Mouse (Mus musculus) common myeloid progenitor, adult 5-6 weeks (primary cell): ENCODE results near the gene Car9. TPM values are rescaled to one million over a fixed set of nuclear protein-coding genes. Genes with fewer than 3 reads are reported as not detected.

Experiments
- ATAC-seq: replicated peaks from 2 replicates; pipeline ENCODE4 v1.8.0; 2016; ENCODE audit warnings: low read depth, mild to moderate bottlenecking, moderate TSS enrichment, inconsistent platforms; ENCODE audit not compliant: poor library complexity, severe bottlenecking
- total RNA-seq: library from RNA; stranded (forward); fragments of 200-1000, 187-1606 nt; gene quantifications from 2 replicates; pipeline ENCODE4 v1.2.3, GENCODE M21; 2017

The Car9 gene
- total RNA-seq, 1 experiment from 2014 or later = 8.3 TPM

DNA sequence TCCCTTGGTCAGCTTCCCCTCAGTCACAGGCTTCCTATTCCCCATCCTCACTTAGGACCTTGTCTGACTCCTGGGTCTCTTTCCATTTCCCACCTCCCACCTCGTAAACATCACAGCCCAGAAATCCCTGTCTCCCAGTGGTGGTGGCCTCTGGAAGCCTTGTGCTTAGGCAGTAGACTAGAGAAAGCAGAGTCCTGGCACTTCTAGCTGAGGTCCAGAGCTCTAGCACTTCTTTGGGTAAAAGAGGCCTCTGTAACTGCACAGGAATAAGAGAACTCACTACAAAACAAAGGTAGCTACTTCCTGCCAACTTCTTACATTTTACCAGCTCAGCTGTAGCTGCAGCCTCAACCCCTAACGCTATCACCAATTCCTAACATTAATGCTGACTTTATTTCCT lies 54.2 kb downstream of the Car9 start:
- ATAC-seq = no peak

DNA sequence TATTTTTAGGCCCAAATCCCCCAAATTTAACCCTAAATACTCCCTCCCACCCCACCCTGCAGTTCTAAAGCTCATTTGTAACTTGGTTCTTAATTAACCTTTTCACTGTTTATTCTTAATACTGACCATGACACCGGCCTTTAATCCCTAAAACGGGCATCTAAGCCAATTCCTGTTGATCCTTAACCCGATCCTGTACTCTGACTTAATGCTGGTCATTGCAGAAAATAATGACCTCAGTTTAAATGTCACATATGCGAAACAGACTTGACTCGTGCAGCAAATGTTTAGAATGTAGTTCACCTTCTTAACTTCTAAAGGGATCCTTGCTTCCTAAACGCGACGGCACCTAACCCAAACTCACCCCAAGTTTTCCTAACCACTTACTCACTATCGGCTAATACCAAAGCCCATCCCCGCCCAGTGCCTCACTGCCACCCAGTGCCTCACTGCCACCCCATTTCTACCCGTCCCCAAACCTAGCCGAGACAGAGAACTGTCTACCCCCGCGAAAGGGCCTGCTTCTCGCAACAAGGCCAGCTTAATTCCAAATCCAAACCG lies 54.8 kb downstream of the Car9 start:
- ATAC-seq = no peak

DNA sequence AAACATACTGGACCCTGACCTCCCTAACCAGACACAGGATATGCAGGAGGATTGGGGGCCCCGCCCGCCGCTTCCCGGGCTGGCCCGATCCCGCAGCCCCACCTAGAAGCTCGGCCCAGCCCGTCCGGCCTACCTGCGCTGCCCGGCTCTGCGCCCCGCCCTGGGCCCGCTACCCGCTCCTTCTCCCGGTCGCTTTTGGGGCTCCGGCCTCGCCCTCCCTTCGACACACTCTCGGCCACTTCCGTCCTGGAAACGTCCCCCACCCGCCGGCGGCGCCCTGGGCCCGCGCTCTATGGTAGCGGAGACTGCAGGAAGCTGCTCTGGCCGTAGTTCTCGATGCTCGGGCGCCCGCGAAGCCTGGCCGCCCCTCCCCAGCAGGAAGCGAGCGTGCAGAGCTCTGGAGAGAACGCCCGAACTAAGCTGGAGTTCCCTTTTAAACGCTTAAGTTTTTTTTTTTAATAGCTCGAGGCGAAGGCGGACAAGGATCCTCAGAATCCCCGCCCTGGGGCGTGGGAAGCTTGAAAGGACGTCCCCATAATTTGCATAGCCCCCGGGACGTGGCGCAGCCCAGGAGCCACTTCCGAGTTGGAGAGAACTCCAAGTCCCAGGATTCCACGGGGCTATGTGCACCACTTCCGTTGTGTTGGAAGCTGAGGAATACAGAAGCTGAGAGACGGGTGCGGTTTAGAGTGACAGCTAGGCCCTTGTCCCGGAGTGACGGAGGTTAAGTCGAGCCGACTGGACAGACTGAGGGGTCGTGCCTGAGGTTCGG lies 55.4 kb downstream of the Car9 start, which contains the start of the genes Creb3 and Tln1:
TSS of gene Creb3 (plus strand) at position 336 of the 772 bp plus-strand sequence.
TSS of gene Tln1 (minus strand) at position 695 of the 772 bp plus-strand sequence.
- ATAC-seq = peak; percentile 70

DNA sequence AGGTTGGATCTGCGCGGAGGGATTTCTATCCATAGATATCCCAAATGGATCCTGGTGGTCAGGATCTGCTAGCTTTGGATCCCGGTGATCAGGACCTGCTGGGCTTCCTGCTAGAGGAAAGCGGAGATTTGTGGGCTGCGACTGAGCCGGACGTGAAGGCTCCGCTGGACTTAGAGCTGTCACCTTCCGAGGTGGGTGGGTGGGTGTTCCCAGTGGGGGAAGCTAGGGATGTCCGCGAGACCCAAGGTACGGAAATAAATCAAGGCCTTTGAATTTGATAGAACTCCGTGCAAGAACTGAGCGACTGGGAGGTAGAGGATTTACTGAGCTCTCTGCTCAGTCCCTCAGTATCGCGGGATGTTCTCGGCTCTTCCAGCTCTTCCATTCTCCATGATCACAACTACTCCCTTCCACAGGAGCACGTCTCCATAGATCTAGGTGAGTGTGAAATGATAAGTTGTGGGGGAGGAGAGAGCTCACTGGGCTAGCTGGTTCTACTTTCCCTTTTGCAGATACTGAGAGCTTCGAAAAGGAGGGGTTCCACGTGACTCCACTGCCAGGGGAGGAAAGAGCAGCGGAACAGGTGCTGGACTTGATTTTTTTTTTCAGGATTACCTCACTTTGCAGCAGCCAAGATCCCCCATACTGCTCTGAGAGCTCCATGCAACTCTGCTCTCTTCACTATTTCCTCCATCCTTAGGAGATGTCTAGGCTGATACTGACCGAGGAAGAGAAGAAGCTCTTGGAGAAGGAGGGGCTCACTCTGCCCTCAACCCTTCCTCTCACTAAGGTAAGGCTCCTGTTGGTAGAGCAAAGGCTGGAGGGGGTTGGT lies 56.2 kb downstream of the Car9 start:
- no peak for ATAC-seq

Other genes with a start within 250 kb of the Car9 start
- 0.82 and 1.2 TPM in 2 replicates for gene Atp8b5, start 239.8 kb upstream of the Car9 start, total RNA-seq
- gene Rusc2, start 125.0 kb upstream of the Car9 start, total RNA-seq = 0.97 and 1.3 TPM in 2 replicates
- gene Fam166b, start 77.8 kb upstream of the Car9 start, total RNA-seq = not detected in 2 replicates
- 4.8 and 8.2 TPM in 2 replicates for gene Tesk1, start 65.0 kb upstream of the Car9 start, total RNA-seq
- 20.8 and 33.3 TPM in 2 replicates for gene Cd72, start 52.3 kb upstream of the Car9 start, total RNA-seq
- gene Sit1, start 23.2 kb upstream of the Car9 start, total RNA-seq = not detected in 2 replicates
- gene Ccdc107, start 14.1 kb upstream of the Car9 start, total RNA-seq = 50.5 and 62.2 TPM in 2 replicates
- 46.1 and 64.5 TPM in 2 replicates for gene Arhgef39, start 7.3 kb upstream of the Car9 start, total RNA-seq
- gene Tpm2, start 16.8 kb downstream of the Car9 start, total RNA-seq = 8.4 and 10.7 TPM in 2 replicates
- 20.5 and 22.7 TPM in 2 replicates for gene Creb3, start 55.4 kb downstream of the Car9 start, total RNA-seq
- gene Tln1, start 55.7 kb downstream of the Car9 start, total RNA-seq = 262 and 295 TPM in 2 replicates
- 14.4 and 35.2 TPM in 2 replicates for gene Rgp1, start 71.7 kb downstream of the Car9 start, total RNA-seq
- gene Gba2, start 71.9 kb downstream of the Car9 start, total RNA-seq = 10.2 and 11.8 TPM in 2 replicates
- not detected in 2 replicates for gene Msmp, start 77.5 kb downstream of the Car9 start, total RNA-seq
- gene Npr2, start 125.0 kb downstream of the Car9 start, total RNA-seq = 0.39 and 0.96 TPM in 2 replicates
- gene Spag8, start 146.6 kb downstream of the Car9 start, total RNA-seq = not detected in 2 replicates
- gene Hint2, start 149.5 kb downstream of the Car9 start, total RNA-seq = 34.1 and 56.1 TPM in 2 replicates
- gene Tmem8b, start 162.0 kb downstream of the Car9 start, total RNA-seq = 1.4 and 2.5 TPM in 2 replicates
- 0.55 and 0.92 TPM in 2 replicates for gene Fam221b, start 162.2 kb downstream of the Car9 start, total RNA-seq
- gene Olfr70, start 193.8 kb downstream of the Car9 start, total RNA-seq = not detected in 2 replicates
- gene Olfr71, start 203.3 kb downstream of the Car9 start, total RNA-seq = not detected in 2 replicates
- gene Hrct1, start 220.2 kb downstream of the Car9 start, total RNA-seq = not detected in 2 replicates
- not detected in 2 replicates for gene Spaar, start 223.1 kb downstream of the Car9 start, total RNA-seq